Mouse (Mus musculus) left cerebral cortex, postnatal 36 days (tissue): ENCODE measurements around the gene Lkaaear1. TPM values are rescaled to one million over a fixed set of nuclear protein-coding genes. Genes with fewer than 3 reads are reported as not detected.
A peak's percentile ranks its signal among the peaks of the same experiment; 100 is the strongest.

ENCODE experiments used
- DNase-seq, 2 experiments: peaks; one replicate each; pipeline ENCODE4 v3.0.0; 2021 to 2022; ENCODE audit warnings: low spot score in 2 of 2, mixed read lengths in 1 of 2
- intact Hi-C: fragments of 180-260 bp; cut with DNase I; formaldehyde crosslinking; loops from one replicate; pipeline ENCODE4 v1.15.1; 2025
- total RNA-seq, 2 experiments: library from RNA; stranded (reverse); gene quantifications; 2 replicates each; pipeline ENCODE4 v1.2.3; 2021

Lkaaear1 gene
- total RNA-seq, 2 experiments from 2014 or later = not detected

- intact Hi-C loops = no loop called here
- no peak for DNase-seq
Observed at GRCm38 (mm10) chr2:181662620-181663297, 35.5 kb downstream of the Lkaaear1 start.

GRCm38 (mm10) chr2:181659609-181660055, 38.6 kb downstream of the Lkaaear1 start:
- DNase-seq = peak; percentile 76 to 82
- intact Hi-C loops = loop anchor here (2.0 to 5.0 kb wide), 2 partner anchors 19 to 48 kb away; no protein-coding TSS in a partner anchor

- intact Hi-C loops = loop anchor here (2.0 to 5.0 kb wide), 2 partner anchors 20 to 48 kb away; no protein-coding TSS in a partner anchor
Observed at GRCm38 (mm10) chr2:181658930-181659555, 39.2 kb downstream of the Lkaaear1 start.

GRCm38 (mm10) chr2:181658528-181658927, 39.7 kb downstream of the Lkaaear1 start:
- no peak for DNase-seq
- intact Hi-C loops = loop anchor here (2.0 to 5.0 kb wide), 2 partner anchors 20 to 49 kb away; no protein-coding TSS in a partner anchor

More at GRCm38 (mm10) chr2:181658930-181659555, 39.2 kb downstream of the Lkaaear1 start:
- DNase-seq = peak; percentile 50 to 66

- intact Hi-C loops = loop anchor here (5.0 kb wide), 1 partner anchor 50 kb away; no protein-coding TSS in a partner anchor
- no peak for DNase-seq
Observed at GRCm38 (mm10) chr2:181657441-181657840, 40.8 kb downstream of the Lkaaear1 start.

- intact Hi-C loops = loop anchor here (5.0 kb wide), 1 partner anchor 51 kb away; no protein-coding TSS in a partner anchor
- DNase-seq = no peak
Observed at GRCm38 (mm10) chr2:181656734-181657133, 41.5 kb downstream of the Lkaaear1 start, which contains the start of gene Gm29797. TSS of gene Gm29797 (plus strand) at chr2:181657034.

GRCm38 (mm10) chr2:181653523-181653922, 44.7 kb downstream of the Lkaaear1 start:
- DNase-seq = no peak
- intact Hi-C loops = no loop called here

- DNase-seq = no peak
- intact Hi-C loops = no loop called here
Observed at GRCm38 (mm10) chr2:181653065-181653464, 45.2 kb downstream of the Lkaaear1 start.

- DNase-seq = no peak
- intact Hi-C loops = no loop called here
Observed at GRCm38 (mm10) chr2:181648926-181649325, 49.3 kb downstream of the Lkaaear1 start.

Other genes with a start within 250 kb of the Lkaaear1 start
- gene Zbtb46, start 239.0 kb downstream of the Lkaaear1 start, total RNA-seq = 10 to 100 TPM; 10.3 to 12.3 TPM
- gene Abhd16b, start 205.2 kb downstream of the Lkaaear1 start, total RNA-seq = not detected
- gene Tpd52l2, start 201.3 kb downstream of the Lkaaear1 start, total RNA-seq = 10 to 100 TPM; 64.1 to 72.6 TPM
- 100 to 1,000 TPM; 285 to 305 TPM for gene Dnajc5, start 178.0 kb downstream of the Lkaaear1 start, total RNA-seq
- 10 to 100 TPM; 33.1 to 65.4 TPM for gene Uckl1, start 113.5 kb downstream of the Lkaaear1 start, total RNA-seq
- 10 to 100 TPM; 49.8 to 54.4 TPM for gene Prpf6, start 106.6 kb downstream of the Lkaaear1 start, total RNA-seq
- 100 to 1,000 TPM in 1 of 2 experiments, 10 to 100 TPM in 1; 70.6 to 105 TPM for gene Zfp512b, start 105.6 kb downstream of the Lkaaear1 start, total RNA-seq
- gene Samd10, start 99.2 kb downstream of the Lkaaear1 start, total RNA-seq = 10 to 100 TPM; 19.9 to 20.9 TPM
- under 1 TPM in 1 of 2 experiments, not detected in 1; 0.75 TPM for gene Gm29797, start 41.4 kb downstream of the Lkaaear1 start, total RNA-seq
- gene Sox18, start 26.8 kb downstream of the Lkaaear1 start, total RNA-seq = 10 to 100 TPM; 11.3 to 14.7 TPM
- 10 to 100 TPM; 64.9 to 75.5 TPM for gene Tcea2, start 18.1 kb downstream of the Lkaaear1 start, total RNA-seq
- gene Rgs19, start 4.5 kb downstream of the Lkaaear1 start, total RNA-seq = 10 to 100 TPM; 32.7 to 36.0 TPM
- gene Oprl1, start 16.6 kb upstream of the Lkaaear1 start, total RNA-seq = 10 to 100 TPM; 54.7 to 55.4 TPM
- 10 to 100 TPM; 11.7 to 29.5 TPM for gene Myt1, start 64.9 kb upstream of the Lkaaear1 start, total RNA-seq
- 10 to 100 TPM; 81.4 to 90.5 TPM for gene Pcmtd2, start 139.4 kb upstream of the Lkaaear1 start, total RNA-seq
- gene Polr3k, start 165.9 kb upstream of the Lkaaear1 start, total RNA-seq = 10 to 100 TPM; 29.1 to 31.2 TPM